Mouse (Mus musculus): ENCODE results near the gene Cadm1.

DNA sequence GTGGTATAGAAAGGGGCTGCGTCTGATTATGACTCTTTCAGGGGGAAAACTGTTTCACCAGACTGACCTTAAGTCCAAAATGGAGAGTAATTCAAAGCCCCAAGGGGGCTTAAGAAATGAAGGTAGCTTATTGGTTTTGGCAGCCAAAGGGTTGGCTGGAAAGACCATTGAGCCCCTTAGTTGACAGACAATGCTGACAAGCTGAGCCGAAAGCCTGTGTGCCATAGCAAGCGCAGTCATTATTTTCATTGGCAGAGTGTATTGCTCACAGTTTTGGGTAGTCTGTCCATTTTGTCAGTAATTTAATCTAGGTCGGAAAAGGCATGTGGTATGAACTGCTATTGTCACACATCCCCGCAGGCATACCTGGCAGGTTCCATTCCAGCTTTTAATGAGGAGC is 56.2 kb downstream of the Cadm1 start:
- TF ChIP-seq EP300 (IDR thresholded peaks at IDR 0.05; ENCODE audit: low read depth): no peak
- TF ChIP-seq CTCF (IDR thresholded peaks at IDR 0.05; ENCODE audit: low read depth): no peak

Data from liver, postnatal 0 days (tissue).